Mouse (Mus musculus) embryonic facial prominence, embryonic 15.5 days (tissue): ENCODE measurements around the gene Dock8. TPM values are rescaled to one million over a fixed set of nuclear protein-coding genes. Genes with fewer than 3 reads are reported as not detected.
A peak's percentile ranks its signal among the peaks of the same experiment; 100 is the strongest.

Source experiments
- ATAC-seq: fragments of 200-750 bp; cut with Nextera tagmentation; 2 replicates; pipeline ENCODE4 v1.8.0; 2017; ENCODE audit warnings: low read depth, moderate TSS enrichment; ENCODE audit not compliant: insufficient number of reproducible peaks, low FRiP score, low TSS enrichment
- H3K27ac ChIP-seq: fragments of 300-500 bp; sonication (generic); replicated peaks from 2 replicates; pipeline ENCODE4 v1.5.1; 2015; ENCODE audit warnings: mild to moderate bottlenecking, inconsistent platforms
- H3K27me3 ChIP-seq: fragments of 300-500 bp; sonication (generic); 2 replicates; pipeline ENCODE4 v1.6.1; 2015; ENCODE audit warnings: inconsistent platforms
- H3K36me3 ChIP-seq: fragments of 300-500 bp; sonication (generic); 2 replicates; pipeline ENCODE4 v1.6.1; 2015; ENCODE audit warnings: mild to moderate bottlenecking, inconsistent platforms
- H3K4me1 ChIP-seq: fragments of 300-500 bp; sonication (generic); 2 replicates; pipeline ENCODE4 v1.6.1; 2015; ENCODE audit warnings: inconsistent platforms
- H3K4me2 ChIP-seq: fragments of 300-500 bp; sonication (generic); replicated peaks from 2 replicates; pipeline ENCODE4 v1.6.1; 2015; ENCODE audit warnings: mild to moderate bottlenecking, inconsistent platforms
- H3K4me3 ChIP-seq: fragments of 300-500 bp; sonication (generic); replicated peaks from 2 replicates; pipeline ENCODE4 v1.5.1; 2015; ENCODE audit warnings: mild to moderate bottlenecking, inconsistent platforms
- H3K9ac ChIP-seq: fragments of 300-500 bp; sonication (generic); 2 replicates; pipeline ENCODE4 v1.6.1; 2015; ENCODE audit warnings: inconsistent platforms
- H3K9me3 ChIP-seq: fragments of 300-500 bp; sonication (generic); replicated peaks from 2 replicates; pipeline ENCODE4 v1.6.1; 2016; ENCODE audit warnings: inconsistent platforms
- WGBS: fragments of 180-500 bp; shearing (Covaris S2); methylation state at CpG from one replicate; pipeline ENCODE4 v1.1.7; 2015; 5-methylcytosine and 5-hydroxymethylcytosine counted together
- polyA plus RNA-seq: library from polyadenylated mRNA; unstranded; fragments of >200 nt; fragmentation: Nextera tagmentation; extraction: Ambion mirVana; gene quantifications from 2 replicates; pipeline ENCODE4 v1.2.1, GENCODE M21; 2015

The Dock8 gene
- polyA plus RNA-seq, 1 experiment from 2014 or later = 10.4 TPM

DNA sequence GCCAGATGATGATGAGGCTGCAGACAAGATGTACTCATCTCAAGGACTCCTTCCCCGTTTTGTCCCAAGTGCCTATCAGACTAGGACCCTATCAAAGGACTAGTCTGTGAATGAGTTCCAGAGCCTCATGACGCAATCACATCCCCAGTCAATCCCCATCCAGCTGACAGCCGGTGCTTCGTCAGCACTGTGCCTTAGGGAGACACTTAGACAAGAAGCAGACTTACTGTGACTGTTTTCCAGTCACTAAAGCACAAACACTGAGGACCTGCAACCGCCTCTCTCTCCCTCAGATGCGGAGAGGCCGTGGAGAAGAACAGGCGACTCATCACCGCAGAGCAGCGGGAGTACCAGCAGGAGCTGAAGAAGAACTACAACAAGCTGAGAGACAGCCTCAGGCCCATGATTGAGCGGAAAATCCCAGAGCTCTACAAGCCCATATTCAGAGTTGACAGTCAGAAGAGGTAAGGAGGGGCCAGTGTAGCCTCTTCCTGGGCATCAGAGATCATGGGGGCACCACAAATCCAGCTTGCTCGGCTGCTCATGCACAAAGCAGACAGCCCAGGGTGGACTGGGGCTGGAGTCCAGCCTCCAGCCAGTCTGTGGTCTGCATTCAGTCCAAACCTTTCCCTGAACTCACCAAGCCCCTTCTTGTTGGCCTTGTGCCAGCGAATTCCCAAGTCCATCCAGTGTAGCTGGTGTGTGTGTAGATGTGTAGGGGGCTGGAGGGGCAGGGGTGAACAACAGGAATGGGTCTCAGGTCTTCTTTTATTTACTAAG lies 200.9 kb downstream of the Dock8 start:
- ATAC-seq = no peak
- H3K4me2 ChIP-seq = no peak overlapping the region
- H3K27me3 ChIP-seq = no peaks in the 10 kb centered on the region
- no peak overlapping the region for H3K4me3 ChIP-seq
- WGBS = 60% methylated on average over 13 of the region's 13 CpGs
- peaks cover 8% of the 10 kb centered on the region for H3K4me1 ChIP-seq
- H3K9ac ChIP-seq = no peak overlapping the region
- no peak overlapping the region for H3K27ac ChIP-seq
- no peaks in the 10 kb centered on the region for H3K9me3 ChIP-seq
- no peaks in the 10 kb centered on the region for H3K36me3 ChIP-seq

DNA sequence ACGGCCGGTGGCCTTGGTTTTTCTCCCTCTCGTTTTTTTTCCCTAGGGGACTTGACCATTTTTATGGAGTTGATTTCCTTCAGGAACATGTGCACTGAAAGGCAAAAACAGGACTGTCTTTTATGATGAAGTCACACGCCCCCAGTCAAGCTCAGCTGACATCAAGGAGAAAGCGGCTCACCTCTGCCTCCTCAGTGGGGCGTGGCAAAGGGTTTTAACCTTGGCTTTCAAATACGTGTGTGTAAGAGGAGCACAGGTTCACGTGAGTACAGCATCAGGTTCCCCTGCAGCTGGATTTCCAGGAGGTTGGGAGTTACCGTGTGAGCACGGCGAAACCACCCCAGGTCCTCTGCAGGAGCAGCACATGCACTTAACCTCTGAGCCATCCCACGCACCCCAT lies 203.7 kb downstream of the Dock8 start:
- Histone ChIP-seq H3K4me1 (peaks cover 13% of the 10 kb centered on the region), H3K36me3 (no peaks in the 10 kb centered on the region), H3K9ac (no peak overlapping the region), H3K9me3 (no peaks in the 10 kb centered on the region), H3K27ac (no peak overlapping the region), H3K4me2 (no peak overlapping the region), H3K4me3 (no peak overlapping the region), H3K27me3 (peaks cover 12% of the 10 kb centered on the region; the same call in 1 of the 2 replicates)
- no peak for ATAC-seq
- 66% methylated on average over 12 of the region's 12 CpGs for WGBS

DNA sequence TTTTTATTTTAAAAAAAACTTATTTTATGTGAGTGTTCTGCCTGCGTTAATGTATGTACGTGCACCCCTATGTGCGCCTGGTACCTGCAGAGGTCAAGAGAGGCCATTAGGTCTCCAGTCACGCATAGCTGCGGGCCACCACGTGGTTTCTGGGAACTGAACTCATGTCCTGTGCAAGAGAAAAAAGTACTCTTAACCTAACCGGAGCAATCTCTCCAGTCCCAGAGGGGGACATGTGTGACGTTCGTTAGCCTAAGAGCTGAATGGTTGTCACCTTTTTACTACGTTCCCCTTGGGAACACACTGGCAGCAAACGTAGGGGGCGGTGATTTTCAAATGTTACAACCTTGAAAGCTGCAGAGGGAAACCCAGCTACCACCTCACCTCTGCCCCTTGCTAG lies 207.6 kb downstream of the Dock8 start:
- Histone ChIP-seq H3K4me3 (no peak overlapping the region), H3K27ac (no peak overlapping the region), H3K4me2 (no peak overlapping the region), H3K27me3 (peaks cover 12% of the 10 kb centered on the region; the same call in 1 of the 2 replicates), H3K9me3 (no peaks in the 10 kb centered on the region), H3K4me1 (peaks cover 9% of the 10 kb centered on the region), H3K36me3 (no peaks in the 10 kb centered on the region), H3K9ac (no peak overlapping the region)
- no peak for ATAC-seq
- 67% methylated on average over 12 of the region's 12 CpGs for WGBS

DNA sequence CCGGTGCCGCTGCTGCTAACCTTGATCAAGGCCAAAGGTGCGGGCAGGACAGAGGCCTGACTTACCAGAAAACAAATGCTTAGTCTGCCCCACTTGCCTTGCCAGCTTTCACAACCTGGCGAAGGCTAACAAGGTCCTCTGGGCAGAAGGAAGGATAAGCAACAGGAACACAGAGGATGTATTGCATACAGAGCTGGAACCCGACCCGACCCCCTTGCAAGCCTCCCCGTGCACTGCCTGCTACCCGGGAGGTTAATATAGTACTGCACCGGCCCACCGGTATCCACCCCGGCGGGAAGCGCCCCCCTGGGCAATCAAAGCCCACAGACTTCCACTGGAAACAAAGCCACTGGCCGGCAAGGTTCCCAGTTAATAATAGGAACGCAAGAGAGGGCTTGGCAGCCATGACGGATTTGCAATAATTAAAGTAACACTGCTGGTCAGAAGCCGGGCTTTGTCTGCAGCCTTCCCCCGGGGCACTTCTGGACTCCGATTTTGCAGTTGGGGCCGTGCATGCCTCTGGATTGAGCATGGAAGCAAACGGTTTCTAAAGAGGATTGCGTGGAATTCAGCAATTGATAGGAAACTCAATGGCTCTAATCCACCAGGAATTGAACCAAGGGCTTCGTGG lies 208.5 kb downstream of the Dock8 start:
- H3K4me3 ChIP-seq = 0 out of 2 replicates have a peak overlapping the region, but pooled peaks have one; percentile 2

DNA sequence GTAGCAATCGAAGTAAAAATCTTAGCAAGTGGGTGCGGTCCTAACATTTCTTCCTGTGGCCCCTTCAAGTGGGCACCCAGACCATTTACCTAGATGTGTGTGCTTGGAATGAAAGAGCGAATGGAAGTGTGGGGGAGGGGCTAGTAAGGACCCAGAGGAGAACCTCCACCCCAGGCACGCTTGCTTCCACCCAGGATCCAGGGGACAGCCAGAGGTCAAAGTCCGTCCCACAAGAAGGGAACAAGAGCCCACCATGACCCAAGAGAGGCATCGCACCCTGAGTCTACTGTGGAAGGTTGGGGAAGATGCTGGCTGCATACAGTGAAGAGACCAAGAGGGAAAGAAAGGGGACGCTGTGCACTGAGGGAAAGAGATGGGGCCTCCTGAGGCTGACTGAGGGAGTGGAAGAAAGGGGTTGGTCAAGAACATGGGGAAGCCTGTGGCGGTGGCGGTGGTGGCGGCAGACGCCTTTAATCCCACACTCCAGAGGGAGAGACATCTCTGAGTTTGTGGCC lies 209.3 kb downstream of the Dock8 start:
- 72% methylated on average over 11 of the region's 11 CpGs for WGBS
- Histone ChIP-seq H3K36me3 (no peaks in the 10 kb centered on the region), H3K4me2 (no peak overlapping the region)

More for the DNA sequence above, 208.5 kb downstream of the Dock8 start:
- 9% methylated on average over 23 of the region's 23 CpGs for WGBS
- peak overlapping the region; percentile 39 for H3K4me2 ChIP-seq
- no peak for ATAC-seq
- H3K9me3 ChIP-seq = no peaks in the 10 kb centered on the region
- H3K27me3 ChIP-seq = peaks cover 12% of the 10 kb centered on the region; the same call in 1 of the 2 replicates
- H3K4me1 ChIP-seq = peaks cover 9% of the 10 kb centered on the region
- H3K36me3 ChIP-seq = no peaks in the 10 kb centered on the region
- H3K9ac ChIP-seq = no peak overlapping the region
- no peak overlapping the region for H3K27ac ChIP-seq

DNA sequence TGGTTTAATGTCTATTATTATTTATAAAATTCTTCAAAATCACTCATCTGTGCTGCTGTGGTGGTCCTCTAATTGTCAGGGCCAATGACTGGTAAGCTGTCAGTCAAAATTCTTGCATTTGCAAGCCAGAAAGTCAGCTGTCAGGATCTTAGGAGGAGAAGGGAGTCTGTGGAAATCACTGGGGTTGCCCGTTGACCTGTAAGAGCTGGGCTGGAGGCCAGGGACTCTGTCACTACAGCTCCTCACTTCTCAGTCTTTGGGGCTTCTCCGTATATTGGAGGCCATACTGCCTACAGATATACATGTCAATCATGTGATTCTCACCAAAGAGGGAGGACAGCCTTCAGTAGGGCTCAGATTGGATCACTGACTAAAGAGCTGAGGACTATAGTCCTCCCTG lies 221.3 kb downstream of the Dock8 start:
- 76% methylated on average over 2 of the region's 2 CpGs for WGBS
- no peaks in the 10 kb centered on the region for H3K9me3 ChIP-seq
- H3K27me3 ChIP-seq = no peaks in the 10 kb centered on the region
- no peak overlapping the region for H3K27ac ChIP-seq
- no peaks in the 10 kb centered on the region for H3K36me3 ChIP-seq
- no peak for ATAC-seq
- no peak overlapping the region for H3K4me2 ChIP-seq
- H3K9ac ChIP-seq = no peak overlapping the region
- no peaks in the 10 kb centered on the region for H3K4me1 ChIP-seq
- H3K4me3 ChIP-seq = no peak overlapping the region

More for the DNA sequence above, 209.3 kb downstream of the Dock8 start:
- peaks cover 12% of the 10 kb centered on the region; the same call in 1 of the 2 replicates for H3K27me3 ChIP-seq
- no peak overlapping the region for H3K9ac ChIP-seq
- H3K4me3 ChIP-seq = no peak overlapping the region
- H3K27ac ChIP-seq = no peak overlapping the region
- no peak for ATAC-seq
- H3K9me3 ChIP-seq = no peaks in the 10 kb centered on the region
- H3K4me1 ChIP-seq = peaks cover 9% of the 10 kb centered on the region

DNA sequence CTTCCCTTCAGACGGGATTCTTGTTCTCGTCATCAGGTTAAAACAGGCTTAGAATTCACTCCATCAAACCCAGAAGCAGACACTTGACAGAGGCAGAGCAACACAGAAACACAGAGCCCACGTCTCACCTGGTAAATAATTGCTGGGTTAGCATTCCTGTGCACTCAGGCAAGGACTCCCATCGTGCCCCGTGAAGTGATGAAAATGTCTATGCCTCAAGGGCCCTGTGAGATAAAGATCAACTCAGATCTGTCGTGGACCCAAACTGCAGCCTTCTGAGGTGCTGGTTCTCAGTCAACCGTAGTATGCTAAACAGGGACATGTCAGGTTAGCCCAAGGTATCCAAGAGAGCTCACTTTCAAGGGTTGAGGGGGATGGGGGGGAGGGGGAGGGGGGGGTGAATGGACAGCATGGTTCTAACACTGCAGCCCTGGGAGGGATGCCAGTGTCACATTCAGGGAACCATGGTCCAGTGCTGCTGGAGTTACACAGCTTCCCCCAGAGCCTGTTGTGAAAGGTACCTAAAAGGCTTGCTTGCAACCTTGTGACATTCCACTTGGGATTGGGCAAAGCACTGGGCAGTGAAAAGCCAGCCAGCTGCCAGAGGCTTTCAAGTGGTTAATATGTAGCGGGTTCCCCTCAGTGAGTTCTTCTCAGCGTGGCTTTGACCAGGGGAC lies 222.8 kb downstream of the Dock8 start:
- Histone ChIP-seq H3K9ac (no peak overlapping the region), H3K27me3 (no peaks in the 10 kb centered on the region), H3K9me3 (no peaks in the 10 kb centered on the region), H3K27ac (no peak overlapping the region), H3K4me2 (no peak overlapping the region), H3K36me3 (no peaks in the 10 kb centered on the region), H3K4me3 (no peak overlapping the region), H3K4me1 (no peaks in the 10 kb centered on the region)
- WGBS = 53% methylated on average over 9 of the region's 9 CpGs
- no peak for ATAC-seq

DNA sequence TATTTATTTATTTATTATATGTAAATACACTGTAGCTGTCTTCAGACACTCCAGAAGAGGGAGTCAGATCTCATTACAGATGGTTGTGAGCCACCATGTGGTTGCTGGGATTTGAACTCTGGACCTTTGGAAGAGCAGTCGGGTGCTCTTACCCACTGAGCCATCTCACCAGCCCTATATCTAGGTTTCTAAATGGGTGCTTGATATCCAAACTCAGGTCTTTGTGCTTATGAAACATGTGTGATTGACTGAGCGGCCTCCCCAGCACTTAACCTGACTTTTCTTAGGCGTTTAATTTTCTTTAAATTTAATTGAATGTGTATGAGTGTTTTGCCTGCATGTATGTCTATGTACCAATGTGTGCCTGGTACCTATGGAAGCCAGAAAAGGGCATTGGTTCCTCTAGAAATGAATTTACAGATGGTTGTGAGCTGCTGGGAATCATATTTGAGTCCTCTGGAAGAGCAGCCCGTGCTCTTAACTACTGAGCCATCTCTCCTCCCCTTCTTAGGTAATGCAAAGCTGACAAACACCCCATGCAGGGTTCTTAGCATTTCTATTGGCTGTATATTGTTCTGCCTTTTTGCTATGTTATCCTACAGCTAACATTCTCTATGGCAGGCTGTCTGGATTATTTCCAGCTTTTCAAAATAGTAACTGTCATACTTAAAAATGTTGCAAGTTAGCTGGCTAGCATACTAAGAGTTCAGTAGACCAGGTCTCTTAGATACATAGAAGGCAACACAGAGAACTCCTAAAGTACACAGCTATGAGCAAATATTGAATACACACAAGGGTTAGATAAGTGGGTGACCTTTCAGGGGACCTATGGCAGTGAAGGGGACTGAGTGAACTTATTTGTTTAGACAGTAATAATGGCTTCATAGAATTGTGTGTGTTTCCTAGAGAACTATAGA lies 231.0 kb downstream of the Dock8 start:
- Histone ChIP-seq H3K4me1 (no peaks in the 10 kb centered on the region), H3K27me3 (no peaks in the 10 kb centered on the region), H3K9ac (no peak overlapping the region), H3K4me2 (no peak overlapping the region), H3K4me3 (no peak overlapping the region), H3K27ac (no peak overlapping the region), H3K9me3 (no peaks in the 10 kb centered on the region), H3K36me3 (no peaks in the 10 kb centered on the region)
- no peak for ATAC-seq
- WGBS = 75% methylated on average over 4 of the region's 4 CpGs

DNA sequence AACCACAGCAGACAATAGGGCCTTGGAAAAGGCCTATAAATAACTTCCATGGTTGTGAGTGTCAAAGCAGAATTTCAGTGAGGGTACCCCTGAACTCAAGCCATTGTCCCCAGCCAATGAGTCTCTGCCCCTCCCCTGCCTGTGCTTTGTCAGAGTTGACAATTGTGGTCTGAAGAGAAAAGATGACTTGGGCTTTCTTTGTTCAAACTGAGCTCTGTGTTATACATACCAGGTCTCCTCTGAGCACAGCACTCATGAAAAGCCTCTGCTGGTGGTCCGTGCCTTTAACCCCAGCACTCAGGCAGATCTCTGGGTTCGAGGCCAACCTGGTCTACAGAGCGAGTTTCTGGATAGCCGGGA lies 231.6 kb downstream of the Dock8 start:
- no peak for ATAC-seq
- Histone ChIP-seq H3K27ac (no peak overlapping the region), H3K27me3 (peaks cover under 1% of the 10 kb centered on the region; the same call in 1 of the 2 replicates), H3K9ac (no peak overlapping the region), H3K36me3 (no peaks in the 10 kb centered on the region), H3K4me3 (no peak overlapping the region), H3K9me3 (no peaks in the 10 kb centered on the region), H3K4me2 (no peak overlapping the region), H3K4me1 (no peaks in the 10 kb centered on the region)
- 80% methylated on average over 4 of the region's 4 CpGs for WGBS

DNA sequence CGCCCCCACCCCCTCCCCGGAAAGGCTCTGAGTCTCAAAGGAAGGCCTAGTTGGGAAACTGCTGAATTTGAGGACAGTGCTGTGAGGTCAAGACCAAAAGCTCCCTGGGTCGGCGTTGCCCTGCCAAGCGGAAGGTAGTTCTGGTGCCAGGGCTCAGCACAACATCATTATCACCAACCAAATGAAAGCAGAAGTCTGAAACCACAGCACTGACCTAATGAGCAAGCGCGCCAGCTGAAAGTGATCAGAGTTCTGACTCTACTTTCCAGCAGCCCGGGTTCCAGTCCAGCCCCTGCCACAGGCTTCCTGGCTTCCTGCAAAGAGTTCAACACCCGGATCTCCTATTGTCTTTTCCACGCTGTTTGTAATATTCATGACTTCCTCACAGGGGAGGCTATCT lies 232.7 kb downstream of the Dock8 start:
- no peak for ATAC-seq
- H3K27me3 ChIP-seq = peaks cover 9% of the 10 kb centered on the region

More for the DNA sequence above, 232.7 kb downstream of the Dock8 start:
- H3K9ac ChIP-seq = no peak overlapping the region
- H3K27ac ChIP-seq = no peak overlapping the region
- no peak overlapping the region for H3K4me3 ChIP-seq
- H3K36me3 ChIP-seq = no peaks in the 10 kb centered on the region
- H3K9me3 ChIP-seq = no peaks in the 10 kb centered on the region
- peaks cover 6% of the 10 kb centered on the region for H3K4me1 ChIP-seq
- H3K4me2 ChIP-seq = no peak overlapping the region
- WGBS = 65% methylated on average over 10 of the region's 10 CpGs
